Mouse (Mus musculus) Patski (cell line): ENCODE measurements around the gene Rapgef2. TPM values are rescaled to one million over a fixed set of nuclear protein-coding genes. Genes with fewer than 3 reads are reported as not detected.
"Not testable (repeated sequence)": the region's sequence is repeated elsewhere in the genome, so short reads cannot be mapped to it uniquely, and the experiment has no call there.

Experiments used
- ATAC-seq: fragments of 100-300 bp; one replicate; pipeline ENCODE4 v1.8.0; 2021
- CTCF ChIA-PET: fragments of 350-600 bp; sonication (Branson Sonifier 250); formaldehyde crosslinking; loops from one replicate; lab custom pipeline; 2022; ENCODE audit warnings: inconsistent platforms; lab: Charles Lee
- POLR2A ChIA-PET: fragments of 350-600 bp; sonication (Branson Sonifier 250); formaldehyde crosslinking; loops from one replicate; lab custom pipeline; 2022; ENCODE audit warnings: antibody characterized with exemption, inconsistent platforms; lab: Charles Lee
- DNase-seq: peaks from one replicate; pipeline ENCODE4 v3.0.0-alpha.2; 2011; ENCODE audit warnings: low read depth, low spot score
- H3K27me3 ChIP-seq: fragments of 371-371 bp; one replicate; pipeline ENCODE4 v1.5.1; 2021
- CTCF ChIP-seq: fragments of 100-300 bp; IDR thresholded peaks from one replicate; pipeline ENCODE4 v1.5.1; 2021
- in situ Hi-C: fragments of 300-500 bp; cut with MboI; formaldehyde crosslinking; loops from 3 replicates; pipeline ENCODE4 v1.11.1; 2018; ENCODE audit warnings: low pct_unique_long_range_greater_than_20kb, mixed read lengths
- polyA plus RNA-seq: library from polyadenylated mRNA; unstranded; gene quantifications from one replicate; pipeline ENCODE4 v1.2.3, GENCODE M21; 2021

The Rapgef2 gene
- polyA plus RNA-seq, 1 experiment from 2014 or later: 19.1 TPM

DNA sequence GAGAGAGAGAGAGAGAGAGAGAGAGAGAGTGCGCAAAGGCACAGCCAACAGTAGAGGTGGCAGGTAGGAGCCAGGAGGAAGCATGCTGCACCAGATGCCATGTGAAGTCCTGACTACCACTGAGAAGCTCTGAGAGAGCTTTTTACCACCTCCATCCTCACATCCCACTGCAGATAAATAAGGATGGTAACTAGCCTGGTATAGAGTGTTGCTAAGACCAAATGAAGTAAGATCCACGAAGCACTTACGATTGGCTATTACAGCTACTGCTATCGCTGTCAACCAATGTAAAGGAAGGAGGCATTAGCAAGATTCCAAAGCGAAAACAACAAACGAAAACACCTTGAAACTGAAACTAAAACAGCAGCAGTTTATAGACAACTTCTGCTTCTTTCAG, 47.3 kb downstream of the Rapgef2 start:
- TF ChIP-seq CTCF: no peak
- no peak for ATAC-seq
- no peaks in the 10 kb centered on the region for H3K27me3 ChIP-seq
- ChIA-PET POLR2A (no interaction called here), CTCF (interaction anchor here (1.6 to 1.7 kb wide), 2 partner anchors 19 to 20 kb away, joined by 3 to 4 read pairs; no protein-coding TSS in a partner anchor)
- in situ Hi-C loops: no loop called here
- DNase-seq: no peak

DNA sequence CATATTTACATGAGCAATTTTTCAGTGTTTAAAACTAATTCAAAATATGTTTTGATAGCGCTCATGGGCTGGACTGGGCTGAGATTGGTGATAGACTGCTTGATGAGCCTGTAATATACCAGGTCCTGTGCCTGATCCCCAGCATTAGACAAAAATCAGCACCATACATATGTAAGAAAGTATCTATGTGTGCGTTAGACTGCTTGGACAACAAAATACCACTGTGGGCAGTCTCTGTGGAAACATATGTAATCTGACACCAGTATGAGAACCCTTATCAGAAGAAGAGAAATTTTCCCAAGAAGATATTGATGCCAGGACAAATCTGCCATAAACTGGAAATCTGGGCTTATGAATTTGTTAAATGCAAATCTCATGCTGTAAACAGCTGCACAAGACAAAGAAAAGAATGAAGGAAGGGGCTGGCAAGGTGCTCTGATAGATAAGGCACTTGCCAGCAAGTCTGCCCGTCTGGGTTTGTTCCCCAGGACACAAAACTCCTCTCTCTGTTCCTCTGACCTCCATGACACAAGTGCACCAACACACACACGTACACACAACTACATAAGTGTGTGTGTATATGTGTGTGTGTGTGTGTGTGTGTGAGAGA, 47.8 kb downstream of the Rapgef2 start:
- no peak for TF ChIP-seq CTCF
- no peak for DNase-seq
- in situ Hi-C loops: no loop called here
- ChIA-PET CTCF (interaction anchor here (1.6 to 1.7 kb wide), 2 partner anchors 18 to 21 kb away, joined by 3 to 4 read pairs; no protein-coding TSS in a partner anchor), POLR2A (no interaction called here)
- H3K27me3 ChIP-seq: no peaks in the 10 kb centered on the region
- ATAC-seq: no peak

DNA sequence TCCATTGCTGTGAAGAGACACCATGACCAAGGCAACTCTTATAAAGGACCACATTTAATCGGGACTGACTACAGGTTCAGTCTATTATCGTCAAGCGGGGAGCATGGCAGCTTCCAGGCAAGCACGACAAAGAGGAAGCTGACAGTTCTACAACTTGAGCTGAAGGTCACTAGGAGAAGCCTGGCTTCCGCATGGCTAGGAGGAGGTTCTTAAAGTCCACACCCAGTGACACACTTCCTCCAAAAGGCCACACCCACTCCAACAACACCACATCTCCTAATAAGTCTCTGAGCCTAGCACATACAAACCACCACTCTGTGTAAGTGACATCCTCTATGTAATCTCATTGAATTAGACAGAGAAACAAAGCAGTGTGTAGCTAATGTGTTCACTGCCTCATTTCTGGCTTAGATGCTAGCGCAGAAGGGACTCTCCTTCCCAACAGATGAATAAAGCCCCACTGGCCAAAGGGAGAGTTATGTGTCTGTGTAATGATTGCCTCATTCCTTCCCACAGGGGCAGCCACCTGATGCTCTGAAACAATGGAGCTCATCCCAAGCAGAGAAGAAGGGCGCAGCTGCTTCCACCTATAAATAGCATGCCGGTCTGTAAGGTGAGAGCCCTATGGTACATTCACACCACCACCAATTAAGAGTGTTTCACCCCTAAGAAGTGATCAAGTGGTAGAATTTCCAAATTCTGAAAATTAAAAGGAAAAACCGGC, 48.5 kb downstream of the Rapgef2 start:
- DNase-seq (no peak), ATAC-seq (peak; percentile 24)
- no peak for TF ChIP-seq CTCF
- in situ Hi-C loops: no loop called here
- CTCF ChIA-PET: interaction anchor here (1.6 to 1.7 kb wide), 2 partner anchors 17 to 22 kb away, joined by 3 to 4 read pairs; no protein-coding TSS in a partner anchor
- no peaks in the 10 kb centered on the region for H3K27me3 ChIP-seq
- POLR2A ChIA-PET: no interaction called here

DNA sequence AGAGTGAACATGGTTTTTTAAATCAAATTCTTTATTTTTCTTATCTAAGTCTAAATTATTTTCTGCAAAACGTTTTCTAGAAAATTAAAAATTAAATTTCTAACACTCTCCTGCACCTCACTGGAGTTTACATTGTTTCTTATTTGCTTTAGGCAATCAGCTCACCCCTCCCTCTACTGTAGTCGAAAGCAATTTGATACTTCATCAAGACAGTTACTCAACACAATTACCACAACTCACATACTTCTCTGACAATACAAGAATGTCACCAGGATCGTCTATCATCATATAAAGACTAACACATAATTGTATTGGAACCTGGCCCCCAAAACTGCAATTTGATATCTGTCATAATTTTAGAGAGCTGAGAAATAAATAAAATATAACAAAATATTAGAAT, 51.8 kb downstream of the Rapgef2 start:
- no peak for ATAC-seq
- ChIA-PET POLR2A (no interaction called here), CTCF (interaction anchor here (0.8 kb wide), 1 partner anchor 14 kb away, joined by 3 read pairs; no protein-coding TSS in a partner anchor)
- TF ChIP-seq CTCF: no peak
- in situ Hi-C loops: no loop called here
- no peaks in the 10 kb centered on the region for H3K27me3 ChIP-seq
- no peak for DNase-seq

DNA sequence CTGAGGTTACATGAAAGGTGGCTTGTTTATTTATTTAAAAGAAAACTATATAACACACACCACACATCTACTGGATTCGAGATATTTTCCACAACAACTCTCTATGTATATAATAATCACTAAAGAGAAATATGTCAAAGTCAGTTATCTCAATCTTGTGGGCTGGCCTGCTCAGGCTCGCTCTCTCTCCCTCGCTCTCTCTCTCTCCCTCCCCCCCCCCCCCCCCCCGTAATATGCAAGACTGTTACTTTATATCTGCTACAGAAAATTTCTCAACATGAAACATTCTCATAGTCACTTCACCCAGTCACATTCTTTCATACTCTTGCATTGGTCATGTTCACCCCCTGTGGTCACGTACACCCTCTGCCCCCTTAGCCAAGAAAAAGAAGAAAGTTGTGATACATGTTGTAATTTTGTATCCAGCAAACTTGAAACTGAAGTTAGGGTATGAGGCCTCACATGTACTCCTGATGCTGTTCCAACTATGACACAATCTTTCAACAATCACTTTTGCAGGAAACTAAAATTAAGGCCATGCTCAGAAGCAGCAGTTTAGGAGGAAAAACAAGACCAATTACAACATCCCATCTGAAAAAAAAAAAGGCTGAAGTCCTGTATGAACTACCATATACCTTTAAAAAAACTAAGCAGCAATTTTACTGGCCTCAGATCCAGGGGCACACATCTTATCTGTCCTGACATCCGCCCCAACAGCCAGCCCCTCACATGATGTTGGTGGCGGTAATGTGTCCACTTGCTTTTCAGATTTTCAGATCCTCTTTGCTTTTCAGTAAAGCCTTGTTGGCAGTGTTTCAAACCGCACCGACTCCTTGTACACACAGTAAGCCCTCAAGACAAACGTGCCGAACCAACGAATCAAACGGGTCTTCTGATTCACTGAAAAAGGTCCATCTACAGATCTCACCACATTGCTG, 52.6 kb downstream of the Rapgef2 start:
- in situ Hi-C loops: no loop called here
- ChIA-PET POLR2A (no interaction called here), CTCF (interaction anchor here (0.6 to 1.8 kb wide), 6 partner anchors 9 to 353 kb away, joined by 3 to 4 read pairs (median 3); no protein-coding TSS in a partner anchor)
- DNase-seq: peak; percentile 22
- peak; percentile 29 for ATAC-seq
- no peak for TF ChIP-seq CTCF
- no peaks in the 10 kb centered on the region for H3K27me3 ChIP-seq

DNA sequence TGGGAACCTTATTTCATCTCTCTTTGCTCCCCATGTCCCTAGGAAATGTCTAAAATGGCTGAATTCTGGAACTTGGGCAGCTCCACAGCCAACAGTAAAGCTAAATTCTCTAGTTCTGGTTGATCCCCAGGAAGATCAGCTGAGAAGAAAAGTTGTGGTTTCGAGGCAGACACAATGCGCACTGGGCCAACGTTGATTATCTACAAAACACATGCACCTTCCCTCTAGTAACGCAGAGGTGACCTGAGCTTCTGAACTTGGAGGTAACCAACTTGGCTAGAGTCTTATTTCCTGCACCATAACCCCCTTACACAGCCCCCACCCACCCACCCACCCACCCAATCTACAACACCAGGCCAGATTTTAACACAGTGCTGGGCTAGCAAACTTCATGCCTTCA, 55.6 kb downstream of the Rapgef2 start:
- no peak for TF ChIP-seq CTCF
- ChIA-PET POLR2A (interaction anchor here (0.5 kb wide), 1 partner anchor 13 kb away, joined by 4 read pairs; no protein-coding TSS in a partner anchor), CTCF (interaction anchor here (1.1 to 2.3 kb wide), 2 partner anchors 9 to 239 kb away, joined by 3 to 9 read pairs; no protein-coding TSS in a partner anchor)
- in situ Hi-C loops: no loop called here
- ATAC-seq: no peak
- H3K27me3 ChIP-seq: no peaks in the 10 kb centered on the region
- no peak for DNase-seq

DNA sequence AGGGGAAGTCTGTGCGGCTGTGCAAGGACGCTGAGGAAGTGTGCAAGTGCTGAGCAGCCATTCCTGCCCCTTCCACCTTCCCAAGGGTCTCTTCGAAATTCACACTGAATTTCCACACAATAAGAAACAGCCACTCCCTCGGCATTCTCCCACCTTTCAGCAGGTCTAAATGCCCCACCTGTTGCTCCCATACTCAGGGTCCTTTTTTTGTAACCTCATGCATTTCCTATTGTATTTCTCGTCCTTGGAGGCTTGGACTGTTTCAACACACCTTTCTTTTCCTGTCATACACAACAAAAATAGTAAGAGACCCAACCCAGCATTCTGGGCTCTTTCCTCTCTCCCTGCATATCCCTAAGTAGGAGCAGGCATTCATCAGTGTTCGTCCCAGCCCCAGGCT, 56.8 kb downstream of the Rapgef2 start:
- DNase-seq: no peak
- no peak for TF ChIP-seq CTCF
- ATAC-seq: no peak
- no peaks in the 10 kb centered on the region for H3K27me3 ChIP-seq
- in situ Hi-C loops: loop anchor here (10.0 kb wide), 2 partner anchors 55 to 355 kb away; partner anchors contain the start of gene Rapgef2
- ChIA-PET CTCF (interaction anchor here (1.1 to 2.3 kb wide), 4 partner anchors 8 to 240 kb away, joined by 3 to 9 read pairs (median 3); no protein-coding TSS in a partner anchor), POLR2A (no interaction called here)

DNA sequence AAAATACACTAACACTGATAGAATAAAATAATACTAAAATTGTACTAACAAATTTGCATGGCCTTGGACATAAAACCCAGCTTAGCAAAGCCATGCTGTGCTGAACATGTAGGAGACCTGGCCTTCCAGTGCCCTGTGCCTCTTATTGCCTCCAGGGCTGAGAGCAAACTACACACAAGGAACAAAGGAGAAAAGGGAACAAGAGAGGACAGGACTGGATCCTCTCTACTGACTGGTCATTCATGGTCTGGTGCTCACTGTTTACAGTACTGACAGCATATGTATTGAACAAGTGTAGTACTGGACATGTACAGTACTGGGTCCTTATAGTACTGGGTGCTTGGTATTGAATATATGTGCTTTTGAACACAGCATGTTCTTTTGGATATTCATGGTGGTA, 58.0 kb downstream of the Rapgef2 start:
- CTCF ChIA-PET: interaction anchor here (1.1 to 1.5 kb wide), 2 partner anchors 19 to 271 kb away, joined by 3 read pairs; no protein-coding TSS in a partner anchor
- no peak for DNase-seq
- no peak for ATAC-seq
- TF ChIP-seq CTCF: no peak
- in situ Hi-C loops: loop anchor here (10.0 kb wide), 2 partner anchors 56 to 356 kb away; partner anchors contain the start of gene Rapgef2
- POLR2A ChIA-PET: no interaction called here
- no peaks in the 10 kb centered on the region for H3K27me3 ChIP-seq

DNA sequence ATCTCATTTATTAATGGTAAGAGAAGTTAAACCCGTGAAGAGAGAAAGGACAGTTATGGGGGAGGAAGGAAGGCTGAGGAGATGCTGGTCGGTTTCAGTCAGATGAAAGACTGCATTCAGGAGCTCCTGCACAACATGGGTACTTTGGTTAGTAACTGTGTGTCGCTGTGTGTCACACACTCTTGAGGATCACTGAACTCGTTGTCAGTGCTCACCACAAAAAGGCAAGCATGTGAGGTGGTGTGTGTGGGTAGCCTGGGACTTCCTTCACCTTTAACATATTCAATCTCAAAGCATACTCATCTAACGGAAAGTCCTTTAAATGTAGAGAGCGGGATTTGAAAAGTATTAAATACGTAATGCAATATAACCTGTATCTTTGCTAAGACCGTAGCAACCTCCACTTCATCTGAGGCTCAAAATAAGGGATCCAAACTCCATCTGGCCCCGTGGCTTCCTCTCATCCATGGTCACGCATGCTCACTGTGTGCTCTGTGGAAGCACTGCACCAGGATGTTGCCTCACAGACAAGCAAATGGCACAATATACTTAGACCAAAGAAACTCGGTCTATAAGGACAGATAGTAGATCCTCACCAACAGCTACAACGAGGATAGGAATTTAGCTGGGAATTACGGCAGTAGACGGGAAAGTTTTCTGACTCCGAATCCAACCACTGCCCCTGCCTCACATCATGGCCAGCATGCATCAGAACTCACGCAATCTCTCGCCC, 58.8 kb downstream of the Rapgef2 start:
- ChIA-PET CTCF (interaction anchor here (1.5 kb wide), 1 partner anchor 272 kb away, joined by 3 read pairs; no protein-coding TSS in a partner anchor), POLR2A (interaction anchor here (0.7 kb wide), 1 partner anchor 177 kb away, joined by 3 read pairs; no protein-coding TSS in a partner anchor)
- TF ChIP-seq CTCF: no peak
- no peak for DNase-seq
- ATAC-seq: no peak
- in situ Hi-C loops: loop anchor here (10.0 kb wide), 2 partner anchors 57 to 357 kb away; partner anchors contain the start of gene Rapgef2
- H3K27me3 ChIP-seq: no peaks in the 10 kb centered on the region

DNA sequence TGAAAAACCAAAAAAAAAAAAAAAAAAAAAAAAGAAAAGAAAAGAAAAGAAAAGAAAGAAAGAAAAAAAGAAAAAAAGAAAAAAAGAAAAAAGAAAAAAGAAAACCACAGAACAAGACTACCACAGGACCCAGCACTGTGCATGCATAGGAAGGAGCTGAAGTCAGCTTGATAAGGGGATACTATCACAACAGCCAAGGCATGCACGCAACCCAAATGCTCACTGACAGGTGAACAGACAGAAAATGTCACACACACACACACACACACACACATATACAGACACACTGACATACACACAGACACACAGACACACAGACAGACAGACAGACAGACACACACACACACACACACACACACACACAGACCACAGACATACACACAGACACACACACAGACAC, 59.5 kb downstream of the Rapgef2 start:
- DNase-seq, H3K27me3 ChIP-seq, ATAC-seq, CTCF ChIA-PET: not testable (repeated sequence)
- in situ Hi-C loops: loop anchor here (10.0 kb wide), 2 partner anchors 58 to 358 kb away; partner anchors contain the start of gene Rapgef2
- POLR2A ChIA-PET: interaction anchor here (0.7 kb wide), 1 partner anchor 178 kb away, joined by 3 read pairs; no protein-coding TSS in a partner anchor
